Mouse (Mus musculus) lung, embryonic 16.5 days (tissue): Measurements from ENCODE around the gene B2m. TPM values are rescaled to one million over a fixed set of nuclear protein-coding genes. Genes with fewer than 3 reads are reported as not detected.

Source experiments
- ATAC-seq: fragments of 200-750 bp; cut with Nextera tagmentation; 2 replicates; pipeline ENCODE4 v1.8.0; 2017; ENCODE audit warnings: low read depth, mild to moderate bottlenecking, moderate library complexity
- H3K27ac ChIP-seq: fragments of 300-500 bp; sonication (generic); 2 replicates; pipeline ENCODE4 v1.5.1; 2014; ENCODE audit warnings: mild to moderate bottlenecking, control low read depth, low read length
- H3K27me3 ChIP-seq: fragments of 300-500 bp; sonication (generic); 2 replicates; pipeline ENCODE4 v1.6.1; 2014; ENCODE audit warnings: low read depth, low read length, mixed read lengths; ENCODE audit not compliant: control insufficient read depth, insufficient read depth
- H3K36me3 ChIP-seq: fragments of 300-500 bp; sonication (generic); 2 replicates; pipeline ENCODE4 v1.6.1; 2014; ENCODE audit warnings: low read length; ENCODE audit not compliant: control insufficient read depth, insufficient read depth
- H3K4me1 ChIP-seq: fragments of 300-500 bp; sonication (generic); replicated peaks from 2 replicates; pipeline ENCODE4 v1.6.1; 2014; ENCODE audit warnings: low read length, mixed read lengths; ENCODE audit not compliant: control insufficient read depth, insufficient read depth
- H3K4me2 ChIP-seq: fragments of 300-500 bp; sonication (generic); 2 replicates; pipeline ENCODE4 v1.6.1; 2014; ENCODE audit warnings: low read depth, low read length, control low read depth
- H3K4me3 ChIP-seq: fragments of 300-500 bp; sonication (generic); 2 replicates; pipeline ENCODE4 v1.5.1; 2014; ENCODE audit warnings: mild to moderate bottlenecking, low read length, control low read depth
- H3K9ac ChIP-seq: fragments of 300-500 bp; sonication (generic); 2 replicates; pipeline ENCODE4 v1.6.1; 2014; ENCODE audit warnings: low read length, control low read depth
- H3K9me3 ChIP-seq: fragments of 300-500 bp; sonication (generic); 2 replicates; pipeline ENCODE4 v1.6.1; 2016; ENCODE audit warnings: low read length; ENCODE audit not compliant: control insufficient read depth
- WGBS: fragments of 180-500 bp; shearing (Covaris S2); extraction: QIAGEN DNeasy Blood & Tissue Kit; methylation state at CpG from one replicate; pipeline ENCODE4 v1.1.7; 2014; 5-methylcytosine and 5-hydroxymethylcytosine counted together
- polyA plus RNA-seq: library from polyadenylated mRNA; unstranded; fragments of >200 nt; fragmentation: Nextera tagmentation; extraction: Ambion mirVana; gene quantifications from 2 replicates; pipeline ENCODE4 v1.2.1, GENCODE M21; 2015

B2m gene
- polyA plus RNA-seq, 1 experiment from 2014 or later = 408 TPM

GRCm38 (mm10) chr2:122126765-122127347 lies 20.6 kb upstream of the B2m start:
- H3K27ac ChIP-seq = no peak overlapping the region
- no peak overlapping the region for H3K4me3 ChIP-seq
- 31% methylated on average over 5 of the region's 5 CpGs for WGBS
- no peaks in the 10 kb centered on the region for H3K36me3 ChIP-seq
- no peak overlapping the region for H3K9ac ChIP-seq
- H3K4me2 ChIP-seq = no peak overlapping the region
- H3K27me3 ChIP-seq = no peaks in the 10 kb centered on the region
- no peaks in the 10 kb centered on the region for H3K4me1 ChIP-seq
- no peak for ATAC-seq
- H3K9me3 ChIP-seq = no peaks in the 10 kb centered on the region

- no peak for ATAC-seq
- Histone ChIP-seq H3K4me2 (no peak overlapping the region), H3K9me3 (no peaks in the 10 kb centered on the region), H3K36me3 (no peaks in the 10 kb centered on the region), H3K27me3 (no peaks in the 10 kb centered on the region), H3K4me1 (no peaks in the 10 kb centered on the region), H3K27ac (no peak overlapping the region), H3K9ac (no peak overlapping the region), H3K4me3 (no peak overlapping the region)
- 94% methylated on average over 4 of the region's 4 CpGs for WGBS
Measured at GRCm38 (mm10) chr2:122127635-122128034, 19.9 kb upstream of the B2m start.

GRCm38 (mm10) chr2:122132078-122132477 lies 15.4 kb upstream of the B2m start:
- 81% methylated on average over 2 of the region's 2 CpGs for WGBS

GRCm38 (mm10) chr2:122132618-122133017 lies 14.9 kb upstream of the B2m start:
- Histone ChIP-seq H3K4me1 (no peaks in the 10 kb centered on the region), H3K27ac (no peak overlapping the region), H3K36me3 (no peaks in the 10 kb centered on the region), H3K4me3 (no peak overlapping the region), H3K27me3 (no peaks in the 10 kb centered on the region), H3K9ac (no peak overlapping the region), H3K4me2 (no peak overlapping the region), H3K9me3 (no peaks in the 10 kb centered on the region)
- WGBS = 80% methylated on average over 2 of the region's 2 CpGs
- no peak for ATAC-seq

More at GRCm38 (mm10) chr2:122132078-122132477, 15.4 kb upstream of the B2m start:
- Histone ChIP-seq H3K4me1 (no peaks in the 10 kb centered on the region), H3K36me3 (no peaks in the 10 kb centered on the region), H3K9ac (no peak overlapping the region), H3K4me3 (no peak overlapping the region), H3K4me2 (no peak overlapping the region), H3K9me3 (no peaks in the 10 kb centered on the region), H3K27ac (no peak overlapping the region), H3K27me3 (no peaks in the 10 kb centered on the region)
- no peak for ATAC-seq

GRCm38 (mm10) chr2:122137839-122138465 lies 9.5 kb upstream of the B2m start:
- H3K27me3 ChIP-seq = no peaks in the 10 kb centered on the region
- no peak overlapping the region for H3K4me2 ChIP-seq
- no peak overlapping the region for H3K27ac ChIP-seq
- no peaks in the 10 kb centered on the region for H3K4me1 ChIP-seq
- WGBS = 50% methylated on average over 5 of the region's 5 CpGs
- no peak for ATAC-seq
- H3K9me3 ChIP-seq = no peaks in the 10 kb centered on the region
- no peak overlapping the region for H3K4me3 ChIP-seq
- H3K36me3 ChIP-seq = no peaks in the 10 kb centered on the region
- H3K9ac ChIP-seq = no peak overlapping the region

GRCm38 (mm10) chr2:122140815-122141214 lies 6.7 kb upstream of the B2m start:
- Histone ChIP-seq H3K27ac (no peak overlapping the region), H3K4me1 (no peaks in the 10 kb centered on the region), H3K4me2 (no peak overlapping the region), H3K36me3 (no peaks in the 10 kb centered on the region), H3K9me3 (no peaks in the 10 kb centered on the region), H3K9ac (no peak overlapping the region), H3K4me3 (no peak overlapping the region), H3K27me3 (no peaks in the 10 kb centered on the region)
- no peak for ATAC-seq
- WGBS = 65% methylated on average over 2 of the region's 2 CpGs

- 59% methylated on average over 5 of the region's 5 CpGs for WGBS
Measured at GRCm38 (mm10) chr2:122141332-122141967, 6.0 kb upstream of the B2m start.

GRCm38 (mm10) chr2:122143111-122143510 lies 4.4 kb upstream of the B2m start:
- H3K9me3 ChIP-seq = no peaks in the 10 kb centered on the region
- H3K4me3 ChIP-seq = no peak overlapping the region
- 85% methylated on average over 3 of the region's 3 CpGs for WGBS
- no peaks in the 10 kb centered on the region for H3K27me3 ChIP-seq
- no peak overlapping the region for H3K27ac ChIP-seq
- H3K36me3 ChIP-seq = no peaks in the 10 kb centered on the region
- no peak overlapping the region for H3K4me2 ChIP-seq
- no peak for ATAC-seq
- H3K4me1 ChIP-seq = peaks cover 6% of the 10 kb centered on the region
- no peak overlapping the region for H3K9ac ChIP-seq

More at GRCm38 (mm10) chr2:122141332-122141967, 6.0 kb upstream of the B2m start:
- Histone ChIP-seq H3K4me2 (no peak overlapping the region), H3K4me1 (no peaks in the 10 kb centered on the region), H3K27me3 (no peaks in the 10 kb centered on the region), H3K9ac (no peak overlapping the region), H3K36me3 (no peaks in the 10 kb centered on the region), H3K4me3 (no peak overlapping the region), H3K27ac (no peak overlapping the region), H3K9me3 (no peaks in the 10 kb centered on the region)
- no peak for ATAC-seq

GRCm38 (mm10) chr2:122145756-122146155 lies 1.7 kb upstream of the B2m start:
- Histone ChIP-seq H3K4me1 (peaks cover 13% of the 10 kb centered on the region), H3K4me3 (no peak overlapping the region), H3K4me2 (no peak overlapping the region), H3K9me3 (no peaks in the 10 kb centered on the region), H3K36me3 (no peaks in the 10 kb centered on the region), H3K27ac (no peak overlapping the region), H3K27me3 (no peaks in the 10 kb centered on the region), H3K9ac (no peak overlapping the region)
- no peak for ATAC-seq
- WGBS = 56% methylated on average over 4 of the region's 4 CpGs
